Mouse (Mus musculus) CD4-positive, CD25-positive, alpha-beta regulatory T cell, adult 2 months (primary cell): ENCODE data around the gene Stx8.

ENCODE experiments used
- DNase-seq: peaks from one replicate; pipeline ENCODE4 v3.0.0-alpha.2; 2012; ENCODE audit warnings: low read depth, low spot score

Stx8 gene

DNA sequence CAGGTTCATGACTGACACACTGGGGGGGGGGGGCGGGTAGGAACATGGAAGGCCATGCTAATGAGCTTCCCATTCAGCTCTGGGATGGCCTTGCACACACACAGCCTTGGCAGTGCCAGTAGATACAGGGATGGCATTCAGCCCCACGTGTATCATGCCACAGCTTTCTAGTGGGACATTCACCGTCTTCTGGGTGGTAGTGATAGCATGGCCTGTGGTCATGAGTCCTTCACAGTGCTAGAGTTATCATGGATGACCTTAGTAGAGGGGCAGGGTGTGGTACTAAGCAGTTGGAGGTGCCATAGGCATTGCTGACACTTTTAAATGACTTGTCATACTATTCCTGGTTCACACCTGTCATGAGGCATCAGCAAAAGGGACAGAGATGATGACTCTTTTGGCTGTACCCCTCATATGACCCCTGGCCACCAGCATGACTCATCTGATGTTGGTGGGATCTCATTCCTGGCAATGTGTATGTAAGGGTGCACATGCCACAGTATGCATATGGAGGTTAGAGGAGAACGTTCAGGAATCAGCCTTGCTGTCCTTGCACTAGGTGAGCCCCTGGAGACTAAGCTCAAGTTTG, 69.4 kb downstream of the Stx8 start:
- DNase-seq, result no peak

DNA sequence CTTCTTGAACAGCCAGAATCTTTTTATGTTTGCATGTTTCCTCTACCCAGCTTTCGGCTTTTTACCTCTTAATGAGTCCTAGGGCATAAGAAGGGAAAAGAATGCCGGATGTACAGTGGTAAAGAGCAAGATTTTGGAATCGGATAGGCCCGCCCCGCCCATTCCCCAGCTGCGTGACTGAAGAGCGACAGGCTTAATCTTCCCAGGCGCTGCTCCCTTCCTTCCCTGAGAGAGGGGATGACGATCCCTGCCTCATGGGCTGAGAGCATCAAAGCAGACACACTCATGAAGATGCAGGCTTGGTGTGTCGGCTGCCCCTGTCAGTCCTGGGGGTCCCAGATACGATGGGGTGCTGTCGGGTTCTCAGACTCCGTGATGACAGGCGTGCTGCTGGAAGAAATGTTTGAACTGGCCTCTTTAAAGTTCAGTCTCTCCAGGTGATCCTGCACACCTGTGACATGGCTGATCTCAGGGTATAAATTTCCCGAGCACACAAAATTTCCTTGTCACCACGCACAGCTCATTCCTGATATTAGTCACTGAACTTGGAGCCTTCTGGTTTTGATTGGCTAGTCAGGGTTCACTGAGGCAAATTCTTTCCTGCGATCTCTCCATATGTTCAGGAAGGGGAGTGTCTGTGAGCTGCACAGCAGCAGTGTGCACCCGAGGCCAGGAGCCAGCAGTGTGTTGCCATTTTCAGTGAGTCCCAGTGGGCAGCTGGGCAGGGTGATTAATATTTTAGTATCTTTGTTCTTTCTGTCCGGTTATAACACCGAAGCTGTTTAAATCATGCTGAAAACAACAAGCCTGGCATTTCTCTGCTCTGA, 70.4 kb downstream of the Stx8 start:
- no peak for DNase-seq

DNA sequence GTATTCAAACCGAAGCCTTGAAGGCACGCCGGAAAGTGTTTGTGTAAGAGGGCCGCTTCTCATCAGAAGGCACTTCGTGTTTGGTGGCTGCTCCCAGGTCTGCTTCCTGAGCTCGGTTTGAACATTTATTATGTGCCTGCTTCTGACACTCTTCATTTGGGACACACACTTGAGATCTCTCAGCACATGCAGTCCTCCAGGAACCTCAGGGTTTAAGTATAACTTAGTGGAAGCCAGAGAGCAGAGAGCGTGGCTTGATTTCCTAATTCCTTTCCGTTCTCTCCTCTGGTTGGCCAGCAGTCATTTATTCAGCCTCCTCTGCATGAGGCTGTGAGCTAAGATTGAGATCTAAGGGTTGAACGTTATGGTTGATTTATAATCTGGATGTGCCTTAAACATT, 71.1 kb downstream of the Stx8 start:
- DNase-seq, result no peak

DNA sequence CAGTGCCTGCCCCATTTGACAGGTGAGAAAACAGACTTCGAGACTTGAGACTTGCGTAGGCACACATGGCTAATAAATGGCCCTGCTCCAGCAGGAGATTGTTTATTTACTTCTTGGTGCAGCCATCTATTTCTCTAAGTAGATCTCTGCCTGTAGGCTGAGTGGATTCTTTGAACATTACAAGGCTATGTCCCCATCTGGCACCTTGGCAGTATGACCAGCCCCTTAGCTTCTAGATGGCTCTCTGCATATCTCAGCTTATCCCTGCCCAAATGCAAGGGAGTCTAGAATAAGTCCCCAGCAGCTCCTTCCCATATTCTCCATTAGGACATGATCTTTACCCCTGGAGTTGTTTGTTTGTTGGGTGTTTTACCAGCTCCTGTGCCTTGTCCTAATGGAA, 72.1 kb downstream of the Stx8 start:
- no peak for DNase-seq

DNA sequence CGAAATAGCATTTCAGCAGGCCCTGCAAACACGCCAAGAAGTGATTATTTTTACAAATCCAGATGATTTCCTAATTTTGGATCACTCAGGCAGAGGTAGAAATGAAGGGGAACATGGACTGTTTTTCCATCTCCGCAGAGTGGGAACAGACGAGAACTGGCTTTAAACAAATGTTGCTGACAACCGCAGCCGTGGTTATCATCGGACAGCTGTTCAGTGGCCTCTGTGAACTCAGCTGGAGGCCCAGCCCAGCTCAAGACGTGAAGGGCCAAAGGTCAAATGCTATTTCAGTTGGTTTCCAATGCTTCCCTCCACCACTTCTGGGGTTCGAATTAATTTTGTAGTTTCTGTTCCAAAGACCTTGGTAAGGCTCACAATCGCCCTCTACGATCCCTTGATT, 78.2 kb downstream of the Stx8 start:
- DNase-seq, result no peak

DNA sequence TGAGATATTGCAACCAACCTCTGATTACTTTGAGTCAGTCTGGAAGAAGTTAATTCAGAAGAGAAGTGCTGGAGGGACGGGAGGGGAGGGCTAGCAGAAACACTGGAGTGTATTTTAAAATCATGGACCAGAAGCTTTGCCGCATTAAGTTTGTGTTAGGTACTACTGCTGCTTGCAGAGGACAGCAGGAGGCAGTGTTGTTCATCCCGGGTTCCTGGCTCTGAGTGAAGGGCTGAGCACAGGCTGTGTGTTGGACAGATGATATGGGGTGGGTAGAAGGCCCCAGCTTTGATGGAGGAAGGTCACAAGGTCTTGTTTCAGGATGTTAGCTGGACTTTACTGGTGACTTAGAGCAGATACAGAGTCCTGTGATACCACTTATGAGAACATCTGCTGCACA, 80.9 kb downstream of the Stx8 start:
- DNase-seq, result peak; percentile 41

DNA sequence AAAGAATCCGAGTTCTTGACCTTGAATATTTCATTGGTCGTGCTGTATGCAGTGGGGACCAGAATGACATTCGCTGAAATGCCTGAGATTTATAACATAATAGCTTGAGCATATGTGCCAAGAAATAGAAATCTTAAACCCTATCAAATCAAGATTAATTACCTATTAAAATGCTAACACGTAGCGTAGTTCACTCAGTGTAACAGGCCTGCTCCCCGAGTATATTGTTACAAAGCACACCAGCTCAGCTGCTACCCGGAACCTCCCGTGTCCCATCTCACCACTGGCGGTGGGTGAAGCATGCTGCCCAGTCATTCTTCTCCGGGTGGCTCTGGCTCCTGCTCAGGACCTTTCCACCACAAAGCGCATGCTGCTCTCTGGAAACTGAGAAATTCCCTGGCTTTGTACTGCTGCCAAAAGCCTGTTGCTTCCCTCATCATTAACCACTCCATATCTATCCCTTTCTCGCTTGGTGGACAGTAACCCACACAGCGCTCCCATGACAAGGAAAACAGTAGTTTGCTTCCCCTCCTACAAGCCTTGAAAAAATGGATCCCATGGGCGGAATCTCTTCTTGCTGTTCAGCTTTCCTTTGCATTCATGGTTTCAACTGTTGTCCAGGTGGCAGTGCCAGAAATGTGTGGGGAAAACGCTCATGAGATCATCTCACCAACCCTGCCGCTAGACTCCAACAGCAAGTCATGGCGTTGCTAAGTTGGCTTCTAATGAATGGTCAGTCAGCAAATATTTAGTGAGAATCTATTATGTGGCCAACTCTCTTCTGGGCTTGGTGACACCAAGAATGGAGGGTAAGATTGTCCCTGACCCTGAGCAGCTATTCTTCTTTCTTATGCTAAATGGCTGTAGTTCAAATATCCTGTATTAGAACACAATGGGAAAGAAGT, 83.5 kb downstream of the Stx8 start:
- DNase-seq, result no peak

DNA sequence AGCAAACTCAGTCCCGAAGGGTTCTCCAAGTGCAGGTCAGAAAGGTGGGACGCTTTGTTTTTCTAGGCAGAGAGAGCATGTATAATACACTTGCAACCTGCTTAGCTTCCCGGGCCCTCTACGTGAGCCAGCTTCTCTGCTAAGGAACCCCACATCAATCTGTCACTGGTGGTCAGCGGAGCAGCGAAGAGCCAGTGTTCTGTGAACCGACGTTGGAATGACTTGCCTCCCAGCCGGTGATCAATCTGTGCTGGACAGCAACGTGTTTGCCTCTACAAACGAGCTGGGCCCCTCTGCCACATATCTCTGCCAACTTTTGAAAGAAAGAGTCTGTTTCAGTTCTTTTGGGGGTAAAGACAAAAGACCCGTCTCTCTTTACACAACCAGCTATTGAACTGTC, 84.7 kb downstream of the Stx8 start:
- no peak for DNase-seq

DNA sequence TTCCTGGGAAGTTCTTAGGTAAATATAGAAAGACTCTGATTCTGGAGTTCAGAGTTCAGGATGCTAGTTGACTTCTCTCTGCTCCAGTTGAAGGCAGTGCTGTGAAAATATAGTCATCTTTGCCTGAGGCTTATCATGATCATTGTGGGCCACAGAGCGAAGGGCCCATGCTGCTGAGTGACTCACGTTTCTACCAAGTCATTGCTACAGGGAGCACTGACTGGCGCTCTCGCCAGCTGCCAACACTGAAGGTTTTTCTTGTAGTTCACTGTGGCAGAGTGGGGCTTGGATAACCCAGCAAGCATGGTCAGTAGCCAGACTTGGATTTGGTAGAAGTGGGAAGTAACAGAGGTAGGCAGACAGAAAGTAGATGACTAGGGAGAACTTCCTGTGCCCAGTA, 85.3 kb downstream of the Stx8 start:
- DNase-seq, result no peak

DNA sequence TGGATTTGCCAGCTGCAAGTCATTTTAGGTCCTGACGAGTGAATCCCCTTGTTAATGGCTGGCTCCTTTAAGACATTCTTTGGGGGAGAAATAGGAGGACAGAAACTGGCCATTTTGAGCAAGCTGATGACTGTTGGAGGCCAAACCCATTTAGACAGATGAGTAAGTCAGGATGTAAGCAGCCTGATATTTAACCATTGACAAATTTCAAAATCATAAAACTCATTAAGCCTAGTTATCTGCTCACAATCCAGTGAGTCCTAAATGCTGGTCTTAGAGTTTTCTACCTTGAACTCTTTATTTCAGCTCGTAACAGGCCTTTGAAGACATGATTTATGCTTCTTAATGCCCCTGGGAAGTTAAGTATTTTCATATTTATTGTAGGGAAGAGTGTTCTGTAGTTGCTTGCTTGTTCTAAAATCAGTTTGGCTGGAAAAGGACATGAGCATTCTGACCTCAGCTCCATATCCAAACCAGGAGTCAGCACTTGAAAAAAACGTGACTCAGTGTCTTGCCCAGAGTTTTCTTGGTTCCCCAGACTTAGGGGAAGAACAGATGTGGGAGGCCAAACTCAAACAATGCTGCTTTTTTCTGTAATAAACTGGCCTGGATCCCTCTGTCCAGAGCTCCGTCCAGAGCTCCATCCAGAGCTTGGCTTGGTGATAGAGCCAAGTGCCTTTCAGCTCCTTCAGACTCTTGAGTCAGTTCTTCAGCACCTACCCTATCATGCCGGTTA, 92.6 kb downstream of the Stx8 start:
- no peak for DNase-seq

DNA sequence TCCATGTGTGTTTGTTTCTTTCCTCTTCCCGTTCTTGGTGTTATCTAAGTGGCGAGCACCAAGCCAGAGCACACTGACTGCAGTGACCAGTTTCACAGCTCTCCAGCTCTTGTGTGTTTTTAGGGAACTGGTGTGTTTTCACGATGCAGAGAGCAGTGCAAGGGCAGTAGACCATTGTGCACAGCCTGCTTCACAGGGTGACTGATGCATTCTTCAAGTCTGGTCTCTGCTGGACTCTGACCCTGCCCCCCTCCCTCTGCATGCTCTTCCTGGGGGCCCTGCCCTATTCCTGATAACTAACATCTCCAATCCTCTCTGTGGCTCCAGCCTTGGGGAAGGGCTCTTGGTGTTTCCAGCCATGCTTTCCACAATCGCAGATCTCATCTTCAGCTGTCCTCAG, 94.7 kb downstream of the Stx8 start:
- no peak for DNase-seq

DNA sequence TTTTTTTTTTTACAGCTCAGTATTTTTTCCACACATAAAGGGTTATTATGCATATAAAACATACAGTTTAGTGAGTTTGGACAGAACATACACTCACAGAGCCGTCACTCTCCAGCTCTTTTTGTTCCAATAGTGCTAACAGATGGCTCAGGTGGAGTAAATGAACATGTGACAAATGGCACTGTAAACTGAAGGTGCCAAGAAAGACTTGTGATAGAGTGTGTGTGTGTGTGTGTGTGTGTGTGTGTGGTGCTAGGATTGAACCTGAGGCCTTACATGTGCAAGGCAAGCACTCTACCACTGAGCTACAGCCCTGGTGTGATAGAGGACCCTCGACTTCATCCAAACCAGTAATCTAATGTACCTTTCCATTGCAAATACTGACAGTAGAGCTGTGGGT, 96.1 kb downstream of the Stx8 start:
- DNase-seq, result no peak

DNA sequence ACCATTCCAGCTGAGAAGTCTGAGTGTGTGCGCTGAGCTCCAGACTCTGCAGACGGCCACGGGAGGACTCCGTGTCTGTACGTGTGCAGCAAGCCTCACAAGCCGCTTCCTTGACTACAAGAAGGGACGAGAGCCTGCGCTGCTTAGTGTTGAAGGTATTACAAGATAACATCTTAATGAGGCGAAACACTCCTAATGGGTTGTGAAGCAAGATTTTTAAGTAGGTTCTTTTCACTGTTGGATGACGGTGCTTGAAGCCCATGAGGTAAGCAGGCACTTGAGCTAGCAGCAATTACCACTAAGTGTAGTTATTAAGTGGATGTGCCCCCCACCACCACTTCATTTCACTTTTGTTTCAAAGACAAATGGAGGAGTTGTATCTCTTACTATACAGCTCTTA, 101.8 kb downstream of the Stx8 start:
- no peak for DNase-seq

DNA sequence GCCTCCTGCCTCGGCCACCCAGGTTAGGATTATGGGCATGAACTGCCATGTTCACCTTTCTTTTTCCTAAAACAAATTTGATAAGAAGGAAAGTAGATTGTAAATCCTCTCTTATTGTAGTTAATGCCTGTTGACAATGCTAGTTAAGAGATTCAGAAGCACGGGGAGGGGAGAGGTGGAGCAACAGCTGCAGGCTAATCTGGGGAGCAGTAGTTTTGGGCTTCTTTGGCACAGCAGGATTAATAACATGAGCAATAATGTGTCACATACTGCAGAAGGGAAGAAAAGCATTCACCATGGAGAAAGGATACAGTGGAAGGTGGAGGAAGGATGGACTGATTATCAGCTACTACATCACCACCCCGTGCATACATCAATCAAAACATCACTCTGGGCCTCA, 104.1 kb downstream of the Stx8 start:
- DNase-seq, result no peak

DNA sequence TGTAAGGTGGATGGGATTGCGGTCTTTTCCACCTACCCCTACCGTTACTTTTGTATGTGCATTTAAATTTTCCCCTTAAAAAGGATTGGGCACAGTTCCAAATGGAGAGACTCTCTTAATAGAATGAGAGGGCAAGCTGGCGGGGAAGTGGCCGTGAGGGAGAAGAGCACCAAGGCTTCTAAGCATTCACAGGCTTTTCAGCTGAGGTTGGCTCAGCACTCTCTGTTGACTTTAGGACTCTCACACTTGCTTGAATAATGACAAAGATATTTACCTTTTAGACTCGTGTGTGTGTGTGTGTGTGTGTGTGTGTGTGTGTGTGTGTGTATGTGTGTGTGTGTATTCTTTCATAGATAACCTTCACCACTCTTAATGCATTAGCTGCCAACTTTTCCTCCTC, 105.8 kb downstream of the Stx8 start:
- no peak for DNase-seq

DNA sequence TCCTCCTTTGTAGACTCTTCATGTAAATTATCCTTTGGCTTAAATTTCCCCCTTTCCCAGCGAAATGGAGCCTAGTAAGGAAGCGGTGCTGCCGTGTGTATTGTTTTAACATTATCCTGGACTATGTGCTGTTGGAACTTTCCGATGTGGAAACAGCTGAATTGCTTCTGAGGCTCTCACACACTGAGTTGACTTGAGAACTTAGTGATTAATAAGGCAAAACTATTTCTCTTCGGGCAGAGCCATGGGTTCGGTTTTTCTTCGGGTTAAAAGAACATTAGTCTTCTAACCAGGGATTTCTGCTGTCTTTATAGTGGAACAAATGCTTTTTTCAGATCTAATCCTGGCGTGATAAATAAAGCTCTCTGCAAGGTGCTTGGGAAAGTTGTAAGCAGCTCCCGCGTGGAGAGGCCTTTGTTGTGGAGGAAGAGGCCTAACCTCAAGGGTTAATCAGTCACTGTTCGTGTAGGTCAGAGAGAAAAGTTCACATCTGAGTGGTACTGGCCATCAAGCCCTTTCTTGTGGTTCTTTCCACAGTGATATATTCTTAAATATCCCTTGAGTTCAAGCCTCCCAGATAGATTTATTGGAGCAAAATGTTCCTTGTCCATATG, 106.7 kb downstream of the Stx8 start:
- no peak for DNase-seq

DNA sequence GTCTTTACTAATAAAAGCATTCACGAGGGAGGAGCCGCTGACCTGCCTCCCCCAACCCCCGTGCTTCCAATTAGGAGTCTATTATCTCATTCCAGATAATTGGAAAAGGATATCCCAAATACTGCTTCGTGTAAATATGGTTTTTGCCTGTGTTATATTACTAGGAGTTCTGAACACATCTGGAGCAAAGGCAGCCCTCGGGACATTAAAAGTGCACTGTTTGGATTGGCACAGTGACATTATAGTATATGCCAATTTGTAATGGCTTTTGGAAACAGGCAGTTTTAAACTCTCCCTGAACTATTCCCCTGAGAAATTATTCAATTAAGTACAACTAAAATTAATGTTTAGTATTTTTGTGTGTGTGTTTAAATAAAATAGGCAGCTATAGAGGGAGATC, 108.7 kb downstream of the Stx8 start:
- DNase-seq, result no peak

DNA sequence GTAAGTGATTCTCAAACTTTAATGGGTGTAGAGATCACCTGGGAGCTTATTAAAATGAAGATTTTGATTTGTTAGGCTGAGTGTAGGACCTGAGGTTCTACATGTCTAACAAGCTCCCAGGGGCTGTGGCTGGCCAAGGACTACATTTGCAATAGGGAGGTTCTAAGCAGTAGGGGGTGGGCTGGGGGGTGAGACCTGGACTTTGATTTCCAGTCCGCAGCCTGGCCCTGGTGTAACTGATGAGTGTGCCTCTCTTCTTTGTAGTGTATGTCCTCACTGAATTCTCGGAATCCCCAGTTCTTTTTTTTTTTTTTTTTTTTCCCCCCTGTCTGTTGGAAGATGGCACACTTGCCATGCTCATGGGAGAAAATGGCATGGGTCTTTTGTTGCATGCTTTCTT, 109.3 kb downstream of the Stx8 start:
- DNase-seq, result no peak

DNA sequence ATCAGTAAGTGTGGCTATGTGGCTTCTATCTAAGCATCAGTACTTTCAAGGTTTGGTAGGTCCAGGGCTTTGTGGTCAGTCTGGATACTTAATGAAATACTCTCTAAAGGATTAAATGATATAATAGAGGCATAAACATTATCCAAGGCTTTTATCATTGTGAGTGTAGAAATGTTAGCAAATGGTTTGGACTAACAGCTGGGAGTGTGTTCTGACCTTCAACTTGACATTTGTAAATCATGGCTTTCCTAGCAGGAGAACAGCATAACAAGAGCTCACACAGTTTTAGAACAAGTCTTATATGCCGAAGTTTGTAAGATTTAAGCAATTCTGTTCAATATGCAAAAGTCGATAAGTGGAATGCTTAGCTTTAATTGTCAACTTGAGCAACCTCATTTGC, 113.8 kb downstream of the Stx8 start:
- DNase-seq, result no peak

DNA sequence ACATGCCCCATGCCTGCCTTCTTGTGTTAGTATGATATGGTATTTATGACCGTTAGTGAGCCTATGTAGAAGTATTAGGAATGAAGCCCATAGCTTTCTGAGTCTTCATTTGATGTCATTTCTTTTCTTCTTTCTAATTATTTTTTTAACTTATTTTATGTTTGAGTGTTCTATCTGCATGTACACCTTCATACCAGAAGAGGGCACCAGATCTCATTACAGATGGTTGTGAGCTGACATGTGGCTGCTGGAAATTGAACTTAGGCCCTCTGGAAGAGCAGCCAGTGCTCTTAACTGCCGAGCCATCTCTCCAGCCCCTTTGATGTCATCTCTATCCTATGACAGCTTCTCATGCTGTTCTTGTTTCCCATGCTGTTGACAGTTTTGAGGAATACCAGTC, 115.0 kb downstream of the Stx8 start:
- peak; percentile 14 for DNase-seq

DNA sequence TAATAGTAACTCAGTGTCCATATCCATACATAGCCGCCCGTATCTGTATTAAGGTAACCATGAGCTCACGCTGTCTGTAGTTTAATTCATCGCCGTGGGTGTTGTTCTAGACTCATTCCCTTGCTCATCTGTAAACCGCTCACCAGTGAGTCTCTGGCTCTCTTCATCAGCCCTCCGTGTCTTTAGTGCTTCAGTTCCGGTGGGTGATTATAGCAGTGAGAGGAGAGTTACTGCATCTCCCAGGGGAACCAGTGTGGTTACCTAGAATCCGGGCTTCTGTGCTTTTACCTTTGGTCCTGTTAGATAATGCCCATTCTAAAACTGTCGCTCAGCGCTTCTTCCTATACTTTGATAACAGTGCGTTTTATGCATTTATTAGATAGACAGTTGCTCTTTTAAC, 116.8 kb downstream of the Stx8 start:
- DNase-seq, result no peak

DNA sequence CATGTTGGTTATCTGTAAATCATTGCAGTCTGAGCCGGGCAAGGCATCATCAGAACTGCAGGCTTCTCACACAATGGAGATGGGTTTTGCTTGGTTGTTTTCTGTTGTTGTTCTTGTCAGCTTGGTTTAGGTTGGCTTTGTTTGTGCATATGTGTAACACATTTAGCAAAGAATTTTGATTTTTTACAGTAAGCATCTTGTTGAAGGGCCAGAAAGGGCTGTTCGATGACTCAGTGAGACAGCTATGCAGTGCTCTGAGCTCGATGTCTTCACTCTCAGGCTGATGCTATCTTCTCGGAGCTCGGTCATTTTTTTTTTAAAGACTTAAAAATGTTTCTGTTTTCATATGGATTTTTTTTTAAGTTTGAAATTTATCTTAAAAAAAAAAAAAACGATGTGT, 117.6 kb downstream of the Stx8 start:
- no peak for DNase-seq
